Mouse (Mus musculus): ENCODE data around the gene Entpd1. TPM values are rescaled to one million over a fixed set of nuclear protein-coding genes. Genes with fewer than 3 reads are reported as not detected.

The Entpd1 gene
- polyA plus RNA-seq, 1 experiment from 2014 or later: 5.7 TPM

- Histone ChIP-seq H3K27ac (ENCODE audit: low read depth) (no peak overlapping the region), H3K36me3 (replicated peaks; ENCODE audit: insufficient read depth, low read length) (peaks cover 30% of the 10 kb centered on the region), H3K4me1 (ENCODE audit: insufficient read depth) (0 out of 2 replicates have a peak, but pooled peaks cover 2% of the 10 kb centered on the region), H3K27me3 (ENCODE audit: insufficient read depth, low read length) (no peaks in the 10 kb centered on the region), H3K9ac (replicated peaks) (no peak overlapping the region), H3K4me2 (ENCODE audit: low read depth, low read length) (no peak overlapping the region), H3K4me3 (ENCODE audit: low read depth, low read length) (no peak overlapping the region), H3K9me3 (ENCODE audit: low read length) (no peaks in the 10 kb centered on the region)
- ATAC-seq (no peak), DNase-seq (no peak)
- TF ChIP-seq CTCF (IDR thresholded peaks at IDR 0.05; ENCODE audit: low read depth): no peak
- TF ChIP-seq EP300 (IDR thresholded peaks at IDR 0.05; ENCODE audit: low read depth): no peak
- 68% methylated on average over 5 of the region's 5 CpGs for WGBS (ENCODE audit: insufficient replicate concordance)
Measured at GRCm38 (mm10) chr19:40581662-40582061, 30.5 kb upstream of the Entpd1 start.

GRCm38 (mm10) chr19:40586908-40587307 lies 25.3 kb upstream of the Entpd1 start:
- H3K4me2 ChIP-seq (ENCODE audit: low read depth, low read length): peak overlapping the region; percentile 97
- peaks cover 11% of the 10 kb centered on the region for H3K4me1 ChIP-seq (ENCODE audit: insufficient read depth)
- no peaks in the 10 kb centered on the region for H3K27me3 ChIP-seq (ENCODE audit: insufficient read depth, low read length)
- ATAC-seq: no peak
- peak; percentile 53; the same call in 1 of the 2 replicates for TF ChIP-seq EP300 (IDR thresholded peaks at IDR 0.05; ENCODE audit: low read depth)
- TF ChIP-seq CTCF (IDR thresholded peaks at IDR 0.05; ENCODE audit: low read depth): no peak
- H3K9me3 ChIP-seq (ENCODE audit: low read length): no peaks in the 10 kb centered on the region
- H3K9ac ChIP-seq (replicated peaks): 0 out of 2 replicates have a peak overlapping the region, but pooled peaks have one; percentile 63
- WGBS (ENCODE audit: insufficient replicate concordance): 44% methylated on average over 7 of the region's 7 CpGs
- H3K4me3 ChIP-seq (ENCODE audit: low read depth, low read length): peak overlapping the region; percentile 84
- no peak for DNase-seq
- peak overlapping the region; percentile 49; the same call in 1 of the 2 replicates for H3K27ac ChIP-seq (ENCODE audit: low read depth)
- 0 out of 2 replicates have a peak, but pooled peaks cover 5% of the 10 kb centered on the region for H3K36me3 ChIP-seq (replicated peaks; ENCODE audit: insufficient read depth, low read length)

GRCm38 (mm10) chr19:40587491-40588292 lies 24.5 kb upstream of the Entpd1 start:
- Histone ChIP-seq H3K27ac (ENCODE audit: low read depth) (peak overlapping the region; percentile 49), H3K27me3 (ENCODE audit: insufficient read depth, low read length) (no peaks in the 10 kb centered on the region), H3K9ac (replicated peaks) (peak overlapping the region; percentile 63), H3K36me3 (replicated peaks; ENCODE audit: insufficient read depth, low read length) (no peaks in the 10 kb centered on the region), H3K9me3 (ENCODE audit: low read length) (no peaks in the 10 kb centered on the region), H3K4me1 (ENCODE audit: insufficient read depth) (peaks cover 11% of the 10 kb centered on the region), H3K4me3 (ENCODE audit: low read depth, low read length) (peak overlapping the region; percentile 84), H3K4me2 (ENCODE audit: low read depth, low read length) (peak overlapping the region; percentile 97)
- no peak for DNase-seq
- TF ChIP-seq EP300 (IDR thresholded peaks at IDR 0.05; ENCODE audit: low read depth) (no peak), CTCF (IDR thresholded peaks at IDR 0.05; ENCODE audit: low read depth) (no peak)
- ATAC-seq: peak; percentile 58
- 3% methylated on average over 29 of the region's 30 CpGs for WGBS (ENCODE audit: insufficient replicate concordance)

GRCm38 (mm10) chr19:40588293-40588654 lies 23.9 kb upstream of the Entpd1 start, which contains the start of gene Aldh18a1:
Gene Aldh18a1, minus strand, starts transcription at chr19:40588463.
- H3K27me3 ChIP-seq (ENCODE audit: insufficient read depth, low read length): no peaks in the 10 kb centered on the region
- no peaks in the 10 kb centered on the region for H3K36me3 ChIP-seq (replicated peaks; ENCODE audit: insufficient read depth, low read length)
- H3K9me3 ChIP-seq (ENCODE audit: low read length): no peaks in the 10 kb centered on the region
- DNase-seq (peak; percentile 94), ATAC-seq (peak; percentile 93)
- H3K9ac ChIP-seq (replicated peaks): peak within 1 kb of the TSS; percentile 63
- H3K4me3 ChIP-seq (ENCODE audit: low read depth, low read length): peak within 1 kb of the TSS; percentile 84
- H3K4me1 ChIP-seq (ENCODE audit: insufficient read depth): peaks cover 11% of the 10 kb centered on the region
- 0 out of 2 replicates have a peak, but pooled peaks have one; percentile 3 for TF ChIP-seq CTCF (IDR thresholded peaks at IDR 0.05; ENCODE audit: low read depth)
- TF ChIP-seq EP300 (IDR thresholded peaks at IDR 0.05; ENCODE audit: low read depth): peak; percentile 78
- WGBS (ENCODE audit: insufficient replicate concordance): under 1% methylated on average over 34 of the region's 34 CpGs
- peak within 1 kb of the TSS; percentile 53 for H3K27ac ChIP-seq (ENCODE audit: low read depth)
- H3K4me2 ChIP-seq (ENCODE audit: low read depth, low read length): peak within 1 kb of the TSS; percentile 97

- Histone ChIP-seq H3K9me3 (ENCODE audit: low read length) (no peaks in the 10 kb centered on the region), H3K4me2 (ENCODE audit: low read depth, low read length) (peak overlapping the region; percentile 97), H3K27ac (ENCODE audit: low read depth) (peak overlapping the region; percentile 53), H3K4me3 (ENCODE audit: low read depth, low read length) (peak overlapping the region; percentile 84), H3K27me3 (ENCODE audit: insufficient read depth, low read length) (no peaks in the 10 kb centered on the region), H3K36me3 (replicated peaks; ENCODE audit: insufficient read depth, low read length) (no peaks in the 10 kb centered on the region), H3K4me1 (ENCODE audit: insufficient read depth) (peaks cover 11% of the 10 kb centered on the region), H3K9ac (replicated peaks) (peak overlapping the region; percentile 63)
- 1% methylated on average over 18 of the region's 18 CpGs for WGBS (ENCODE audit: insufficient replicate concordance)
- DNase-seq (peak; percentile 91), ATAC-seq (peak; percentile 59)
- TF ChIP-seq CTCF (IDR thresholded peaks at IDR 0.05; ENCODE audit: low read depth) (peak; percentile 88), EP300 (IDR thresholded peaks at IDR 0.05; ENCODE audit: low read depth) (0 out of 2 replicates have a peak, but pooled peaks have one; percentile 47)
Measured at GRCm38 (mm10) chr19:40588847-40589529, 23.2 kb upstream of the Entpd1 start.

GRCm38 (mm10) chr19:40589530-40589880 lies 22.7 kb upstream of the Entpd1 start:
- peak overlapping the region; percentile 97 for H3K4me2 ChIP-seq (ENCODE audit: low read depth, low read length)
- under 1% methylated on average over 10 of the region's 10 CpGs for WGBS (ENCODE audit: insufficient replicate concordance)
- peaks cover 11% of the 10 kb centered on the region for H3K4me1 ChIP-seq (ENCODE audit: insufficient read depth)
- H3K36me3 ChIP-seq (replicated peaks; ENCODE audit: insufficient read depth, low read length): no peaks in the 10 kb centered on the region
- H3K9me3 ChIP-seq (ENCODE audit: low read length): no peaks in the 10 kb centered on the region
- TF ChIP-seq EP300 (IDR thresholded peaks at IDR 0.05; ENCODE audit: low read depth) (no peak), CTCF (IDR thresholded peaks at IDR 0.05; ENCODE audit: low read depth) (no peak)
- DNase-seq: no peak
- H3K27ac ChIP-seq (ENCODE audit: low read depth): no peak overlapping the region; the same call in 1 of the 2 replicates
- H3K27me3 ChIP-seq (ENCODE audit: insufficient read depth, low read length): no peaks in the 10 kb centered on the region
- ATAC-seq: no peak
- peak overlapping the region; percentile 84 for H3K4me3 ChIP-seq (ENCODE audit: low read depth, low read length)
- H3K9ac ChIP-seq (replicated peaks): peak overlapping the region; percentile 48

All from liver, postnatal 0 days (tissue).